Mouse (Mus musculus): ENCODE data around the gene Brd7. TPM values are rescaled to one million over a fixed set of nuclear protein-coding genes. Genes with fewer than 3 reads are reported as not detected.

Gene Brd7
- 46.8 TPM for polyA plus RNA-seq (2014; fragmentation: Illumina TruSeq; extraction: RNeasy Lipid Tissue Mini Kit (QIAGEN cat#74804); ENCODE audit: low read depth, low replicate concordance)

GRCm38 (mm10) chr8:88361708-88362428 is at the start of gene Brd7:
Gene Brd7 (minus strand): TSS chr8:88362194.

Other genes starting within 250 kb of the Brd7 start
- gene Cnep1r1, start 243.4 kb downstream of the Brd7 start, polyA plus RNA-seq (2014; fragmentation: Illumina TruSeq; extraction: RNeasy Lipid Tissue Mini Kit (QIAGEN cat#74804); ENCODE audit: low read depth, low replicate concordance) = 110 TPM
- gene Heatr3, start 224.3 kb downstream of the Brd7 start, polyA plus RNA-seq (2014; fragmentation: Illumina TruSeq; extraction: RNeasy Lipid Tissue Mini Kit (QIAGEN cat#74804); ENCODE audit: low read depth, low replicate concordance) = 29.8 TPM
- gene Tent4b, start 163.0 kb downstream of the Brd7 start, polyA plus RNA-seq (2014; fragmentation: Illumina TruSeq; extraction: RNeasy Lipid Tissue Mini Kit (QIAGEN cat#74804); ENCODE audit: low read depth, low replicate concordance) = 63.7 TPM
- gene Adcy7, start 89.8 kb downstream of the Brd7 start, polyA plus RNA-seq (2014; fragmentation: Illumina TruSeq; extraction: RNeasy Lipid Tissue Mini Kit (QIAGEN cat#74804); ENCODE audit: low read depth, low replicate concordance) = 0.89 TPM
- 0.28 TPM for gene Nkd1, start 159.2 kb upstream of the Brd7 start, polyA plus RNA-seq (2014; fragmentation: Illumina TruSeq; extraction: RNeasy Lipid Tissue Mini Kit (QIAGEN cat#74804); ENCODE audit: low read depth, low replicate concordance)